Comparison of ENCODE assay signal across 25 mouse cellular contexts in the genomic region with DNA sequence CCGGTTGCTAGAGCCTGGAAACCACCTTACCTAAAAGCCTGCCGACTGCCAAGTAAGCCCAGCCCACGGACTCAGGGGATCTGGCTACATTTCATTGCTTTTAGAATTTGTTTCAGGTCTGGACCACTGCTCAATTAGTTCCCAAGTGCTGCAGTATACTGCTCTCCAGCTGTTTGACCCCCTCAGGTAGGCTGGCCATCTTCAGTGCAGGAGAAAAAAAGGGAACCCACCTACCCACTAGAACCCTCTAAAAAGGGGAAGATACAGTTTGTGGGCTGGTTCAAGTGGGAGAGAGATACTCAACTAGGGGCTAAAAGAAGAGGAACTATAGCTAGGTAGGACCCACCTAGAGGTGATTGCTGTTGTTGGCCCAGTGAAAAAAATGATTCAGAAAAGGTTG. TPM values are rescaled to one million over a fixed set of nuclear protein-coding genes. Genes with fewer than 3 reads are reported as not detected.
DNase-seq lines count a peak whose midpoint lies in the region; ATAC-seq and TF ChIP-seq lines count a peak whose summit lies in the region.
"Had no signal": no experiment of that assay in that cellular context is flagged by ENCODE, and none has a peak within 500 bp of the region (broad histone marks: within the 10 kb centered on the region; RNA-seq: fewer than 3 reads in every experiment).

No protein-coding gene starts in this region.

- peak in 1 of 2 experiments; percentile 40 for DNase-seq in spleen, adult 2 months (ENCODE audit: low read depth in 1 of 2, low spot score in 2 of 2)
- DNase-seq in spleen, postnatal 4 days (ENCODE audit: low spot score in 2 of 2), result no peak
- DNase-seq in splenic B cell, adult 2 months (ENCODE audit: low read depth, low spot score), result peak; percentile 66
- no peak for DNase-seq in cerebellum, postnatal 10 days
- no peak for DNase-seq in kidney, postnatal 36 days
- no peak for DNase-seq in thymus, postnatal 4 days
- DNase-seq: adrenal gland, postnatal 25 days; cerebellum, adult 11 months; cerebellum, postnatal 36 days; gastrocnemius, postnatal 10 days; heart, adult 2 months; layer of hippocampus, postnatal 36 days; midbrain, embryonic 14.5 days; right cerebral cortex, postnatal 25 days had no signal

- H3K4me2 ChIP-seq in liver, embryonic 15.5 days, result peak overlapping the region; percentile 33
- H3K4me2 ChIP-seq: limb, embryonic 15.5 days had no signal

- no peak for TF ChIP-seq CTCF in spleen, adult 2 months (IDR thresholded peaks at IDR 0.05; ENCODE audit: extremely low read depth, insufficient read depth, insufficient read length, insufficient replicate concordance)

- H3K4me3 ChIP-seq in spleen, adult 2 months (ENCODE audit: extremely low read depth, insufficient read depth, insufficient read length), result peak overlapping the region; percentile 2; the same call in 1 of the 2 replicates
- H3K4me3 ChIP-seq in liver, embryonic 15.5 days (replicated peaks), result no peak overlapping the region
- H3K4me3 ChIP-seq: embryonic facial prominence, embryonic 10.5 days; heart, adult 2 months; layer of hippocampus, adult 2 months; limb, embryonic 15.5 days had no signal

- peak overlapping the region; percentile 43; the same call in 1 of the 2 replicates for H3K9ac ChIP-seq in liver, embryonic 15.5 days
- H3K9ac ChIP-seq: limb, embryonic 15.5 days had no signal

- peak; percentile 5 for ATAC-seq in activated CD4-positive, CD25-positive, alpha-beta regulatory T cell, adult 4 months
- no peak for ATAC-seq in liver, embryonic 15.5 days (ENCODE audit: insufficient read depth)
- ATAC-seq: hindbrain, postnatal 0 days; intestine, postnatal 0 days; lung, postnatal 0 days had no signal

- no peak for TF ChIP-seq POLR2A in spleen, adult 2 months (IDR thresholded peaks at IDR 0.05; ENCODE audit: low read depth, low read length)

- H3K9me3 ChIP-seq in liver, embryonic 15.5 days (replicated peaks), result no peaks in the 10 kb centered on the region
- H3K9me3 ChIP-seq: embryonic facial prominence, embryonic 10.5 days; limb, embryonic 15.5 days had no signal

- peaks cover 19% of the 10 kb centered on the region for H3K4me1 ChIP-seq in spleen, adult 2 months (ENCODE audit: control insufficient read depth, insufficient read depth, insufficient read length)
- peaks cover 37% of the 10 kb centered on the region for H3K4me1 ChIP-seq in liver, embryonic 15.5 days (replicated peaks)

- H3K27me3 ChIP-seq in spleen, adult 2 months (ENCODE audit: control insufficient read depth, insufficient read depth, low read length), result no peaks in the 10 kb centered on the region
- H3K27me3 ChIP-seq in liver, embryonic 15.5 days, result no peaks in the 10 kb centered on the region
- no peaks in the 10 kb centered on the region for H3K27me3 ChIP-seq in splenic B cell, adult 2 months (ENCODE audit: control insufficient read depth, insufficient read depth, low read length, poor library complexity, severe bottlenecking)
- H3K27me3 ChIP-seq: limb, embryonic 15.5 days had no signal

- WGBS in spleen, adult 2 months, result 6% methylated on average over 3 of the region's 3 CpGs
- 6% methylated on average over 3 of the region's 3 CpGs for WGBS in liver, embryonic 15.5 days (ENCODE audit: insufficient replicate concordance)

- H3K36me3 ChIP-seq in spleen, adult 2 months (ENCODE audit: control insufficient read depth, insufficient read depth, low read length), result no peaks in the 10 kb centered on the region
- H3K36me3 ChIP-seq in liver, embryonic 15.5 days (replicated peaks), result no peaks in the 10 kb centered on the region
- H3K36me3 ChIP-seq in splenic B cell, adult 2 months (ENCODE audit: control insufficient read depth, insufficient read depth, low read length, poor library complexity, severe bottlenecking), result no peaks in the 10 kb centered on the region
- H3K36me3 ChIP-seq: embryonic facial prominence, embryonic 10.5 days; limb, embryonic 15.5 days had no signal

- H3K27ac ChIP-seq in spleen, adult 2 months (ENCODE audit: insufficient read depth, low read length), result peak overlapping the region; percentile 48; the same call in 1 of the 2 replicates
- H3K27ac ChIP-seq in liver, embryonic 15.5 days (replicated peaks), result 0 out of 2 replicates have a peak overlapping the region, but pooled peaks have one; percentile 33
- H3K27ac ChIP-seq: embryonic facial prominence, embryonic 10.5 days; heart, adult 2 months; hindbrain, postnatal 0 days; kidney, postnatal 0 days; layer of hippocampus, adult 2 months; limb, embryonic 15.5 days had no signal

RNA-seq across cellular contexts. Expression of a gene that starts 0.8 kb away (rescaled TPM):
- polyA plus RNA-seq in spleen, adult 2 months (2012; rRNA removed), result 0.15 and 0.36 TPM in 2 replicates
- polyA plus RNA-seq in activated CD4-positive, CD25-positive, alpha-beta regulatory T cell, adult 4 months (2017; shearing (Covaris generic)), result not detected
- not detected in 2 replicates for polyA plus RNA-seq in liver, embryonic 15.5 days (2015; fragmentation: Nextera tagmentation; extraction: Ambion mirVana)
- polyA plus RNA-seq: forebrain, embryonic 11.5 days; heart, adult 2 months; neural tube, embryonic 14.5 days had no signal

RNA-seq across cellular contexts. Expression of a gene that starts 4.7 kb away (rescaled TPM):
- polyA plus RNA-seq in spleen, adult 2 months (2012; rRNA removed), result 17.5 and 18.8 TPM in 2 replicates
- polyA plus RNA-seq in activated CD4-positive, CD25-positive, alpha-beta regulatory T cell, adult 4 months (2017; shearing (Covaris generic)), result 100 to 1,000 TPM in 1 of 2 experiments, 10 to 100 TPM in 1; 88.0 to 103 TPM
- 67.3 and 68.4 TPM in 2 replicates for polyA plus RNA-seq in liver, embryonic 15.5 days (2015; fragmentation: Nextera tagmentation; extraction: Ambion mirVana)

RNA-seq across cellular contexts. Expression of a gene that starts 28.1 kb away (rescaled TPM):
- polyA plus RNA-seq in spleen, adult 2 months (2012; rRNA removed), result 54.4 and 59.4 TPM in 2 replicates
- 10 to 100 TPM; 36.9 to 37.1 TPM for polyA plus RNA-seq in activated CD4-positive, CD25-positive, alpha-beta regulatory T cell, adult 4 months (2017; shearing (Covaris generic))
- 27.7 and 29.8 TPM in 2 replicates for polyA plus RNA-seq in liver, embryonic 15.5 days (2015; fragmentation: Nextera tagmentation; extraction: Ambion mirVana)

RNA-seq across cellular contexts. Expression of a gene that starts 33.0 kb away (rescaled TPM):
- polyA plus RNA-seq in spleen, adult 2 months (2012; rRNA removed), result 9.6 and 10.9 TPM in 2 replicates
- 1 to 10 TPM; 2.5 to 4.3 TPM for polyA plus RNA-seq in activated CD4-positive, CD25-positive, alpha-beta regulatory T cell, adult 4 months (2017; shearing (Covaris generic))
- 7.9 and 8.7 TPM in 2 replicates for polyA plus RNA-seq in liver, embryonic 15.5 days (2015; fragmentation: Nextera tagmentation; extraction: Ambion mirVana)
